Mouse (Mus musculus) brain, embryonic 14.5 days (tissue): ENCODE results near the gene Col4a1.

Experiments
- CTCF ChIP-seq: fragments of 200-500 bp; IDR thresholded peaks from 2 replicates; pipeline ENCODE4 v1.5.1; 2012; ENCODE audit warnings: inconsistent platforms, mild to moderate bottlenecking, moderate library complexity, borderline replicate concordance; ENCODE audit not compliant: insufficient read depth, insufficient read length; ENCODE audit errors: extremely low read depth
- POLR2A ChIP-seq: fragments of 200-500 bp; IDR thresholded peaks from 2 replicates; pipeline ENCODE4 v1.6.1; 2012; ENCODE audit warnings: mild to moderate bottlenecking, inconsistent platforms, borderline replicate concordance; ENCODE audit not compliant: poor library complexity, insufficient read depth, insufficient read length, severe bottlenecking; ENCODE audit errors: extremely low read depth

DNA sequence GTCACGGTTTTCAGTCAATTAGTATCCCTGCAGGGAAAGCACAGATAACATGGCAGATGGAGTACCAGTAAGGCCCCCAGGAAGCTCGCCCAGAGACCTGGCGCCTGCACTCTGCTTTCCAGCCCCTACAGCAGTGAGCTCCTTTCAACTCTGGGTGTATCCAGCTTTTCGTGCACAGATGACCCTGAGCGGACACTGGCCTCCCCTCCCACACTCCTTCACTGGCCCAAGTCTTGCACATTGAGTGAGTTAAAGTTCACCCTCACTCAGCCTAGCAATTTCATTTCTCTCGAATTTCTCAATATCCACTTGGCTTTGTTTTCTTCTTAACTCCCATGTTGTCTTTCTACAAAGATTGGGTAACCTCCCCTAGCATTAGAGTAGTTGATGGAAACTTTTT lies 24.3 kb downstream of the Col4a1 start:
- TF ChIP-seq POLR2A = no peak
- no peak for TF ChIP-seq CTCF
